Mouse (Mus musculus) CH12.LX (cell line): Measurements from ENCODE around the gene Coq10a.

Experiments
- CHD1 ChIP-seq: IDR thresholded peaks from 2 replicates; pipeline ENCODE4 v1.6.1; 2012; ENCODE audit warnings: low read depth, low read length, improper control_type of control experiment, inconsistent platforms
- NELFE ChIP-seq: IDR thresholded peaks from 2 replicates; pipeline ENCODE4 v1.6.1; 2011; ENCODE audit warnings: low read depth, low read length, improper control_type of control experiment
- ZC3H11A ChIP-seq: IDR thresholded peaks from 2 replicates; pipeline ENCODE4 v1.6.1; 2012; ENCODE audit warnings: low read depth, mild to moderate bottlenecking, inconsistent platforms, low read length, improper control_type of control experiment

GRCm38 (mm10) chr10:128340257-128340656 lies 28.5 kb downstream of the Coq10a start:
- no peak for TF ChIP-seq CHD1
- no peak for TF ChIP-seq NELFE
- TF ChIP-seq ZC3H11A = no peak
